Mouse (Mus musculus) adrenal gland, postnatal 25 days (tissue): Measurements from ENCODE around the gene Elk1. TPM values are rescaled to one million over a fixed set of nuclear protein-coding genes. Genes with fewer than 3 reads are reported as not detected.
A peak's percentile ranks its signal among the peaks of the same experiment; 100 is the strongest.

Source experiments
- DNase-seq: peaks from one replicate; pipeline ENCODE4 v3.0.0; 2021; ENCODE audit warnings: mixed read lengths
- long read RNA-seq: library from polyadenylated mRNA; stranded (forward); transcript quantifications from one replicate; pipeline ENCODE4 v2.0.0, GENCODE M21; 2021
- total RNA-seq: library from RNA; stranded (reverse); gene quantifications from 2 replicates; pipeline ENCODE4 v1.2.3, GENCODE M21; 2021

The Elk1 gene
- total RNA-seq, result 19.0 and 21.6 TPM in 2 replicates
- long read RNA-seq, partial matches to known transcripts, result 1 of 4 reads
- long read RNA-seq, other reads (novel, unspliced or antisense), result 1 of 4 reads

DNA sequence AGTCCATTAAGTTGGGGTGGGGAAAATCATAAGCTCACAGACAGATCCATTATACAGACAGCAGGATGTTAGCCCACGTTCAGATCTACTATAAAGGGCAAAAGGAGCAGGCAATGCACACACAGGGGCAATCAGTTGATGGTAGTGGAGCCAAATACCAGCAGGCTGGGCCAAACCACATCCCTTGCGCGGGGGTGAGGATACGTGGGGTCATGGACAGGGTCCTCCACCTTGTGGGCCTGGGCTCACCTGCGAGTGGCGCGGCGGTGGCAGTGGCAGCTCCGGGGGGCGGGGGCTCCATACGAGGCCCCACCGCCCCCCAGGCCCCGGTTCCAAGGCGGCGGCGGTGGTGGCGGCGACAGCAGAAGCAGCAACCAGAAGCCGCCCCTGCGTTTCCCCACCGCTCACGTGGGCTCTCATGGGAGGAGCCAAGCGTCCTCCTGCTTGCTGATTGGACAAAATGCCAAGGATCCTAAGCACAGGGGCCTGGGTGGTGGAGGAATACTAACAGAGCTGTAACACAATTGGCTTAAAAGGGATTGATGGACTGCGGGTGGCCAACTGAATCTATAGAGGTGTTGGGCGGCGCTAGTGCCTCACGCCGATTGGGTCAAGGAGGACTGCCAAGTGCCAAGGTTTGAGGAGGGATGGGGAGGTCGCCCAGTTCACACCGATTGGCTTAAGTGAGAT is at the start of gene Elk1:
TSS of gene Elk1 (minus strand) at position 418 of the 690 bp plus-strand sequence.
- DNase-seq, result peak; percentile 72

DNA sequence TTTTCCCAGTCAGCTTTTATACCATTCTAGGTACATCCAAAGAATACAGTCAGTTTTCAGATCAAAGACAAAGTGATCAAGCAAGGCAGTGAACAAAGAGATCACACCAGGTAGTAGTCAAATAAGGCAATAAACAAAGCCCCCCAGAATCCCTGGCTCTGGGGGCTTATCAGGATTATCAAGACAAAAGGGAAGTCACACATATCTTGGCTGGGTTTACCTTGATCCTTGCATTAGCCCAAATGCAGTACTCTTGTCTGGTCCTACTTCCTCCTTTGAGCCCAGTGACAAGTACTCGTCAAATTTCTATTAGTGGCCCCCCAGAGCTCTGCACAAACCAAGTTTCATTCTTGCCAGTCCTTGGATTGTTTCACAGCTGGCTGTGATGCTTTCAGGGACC is 30.5 kb upstream of the Elk1 start:
- no peak for DNase-seq

DNA sequence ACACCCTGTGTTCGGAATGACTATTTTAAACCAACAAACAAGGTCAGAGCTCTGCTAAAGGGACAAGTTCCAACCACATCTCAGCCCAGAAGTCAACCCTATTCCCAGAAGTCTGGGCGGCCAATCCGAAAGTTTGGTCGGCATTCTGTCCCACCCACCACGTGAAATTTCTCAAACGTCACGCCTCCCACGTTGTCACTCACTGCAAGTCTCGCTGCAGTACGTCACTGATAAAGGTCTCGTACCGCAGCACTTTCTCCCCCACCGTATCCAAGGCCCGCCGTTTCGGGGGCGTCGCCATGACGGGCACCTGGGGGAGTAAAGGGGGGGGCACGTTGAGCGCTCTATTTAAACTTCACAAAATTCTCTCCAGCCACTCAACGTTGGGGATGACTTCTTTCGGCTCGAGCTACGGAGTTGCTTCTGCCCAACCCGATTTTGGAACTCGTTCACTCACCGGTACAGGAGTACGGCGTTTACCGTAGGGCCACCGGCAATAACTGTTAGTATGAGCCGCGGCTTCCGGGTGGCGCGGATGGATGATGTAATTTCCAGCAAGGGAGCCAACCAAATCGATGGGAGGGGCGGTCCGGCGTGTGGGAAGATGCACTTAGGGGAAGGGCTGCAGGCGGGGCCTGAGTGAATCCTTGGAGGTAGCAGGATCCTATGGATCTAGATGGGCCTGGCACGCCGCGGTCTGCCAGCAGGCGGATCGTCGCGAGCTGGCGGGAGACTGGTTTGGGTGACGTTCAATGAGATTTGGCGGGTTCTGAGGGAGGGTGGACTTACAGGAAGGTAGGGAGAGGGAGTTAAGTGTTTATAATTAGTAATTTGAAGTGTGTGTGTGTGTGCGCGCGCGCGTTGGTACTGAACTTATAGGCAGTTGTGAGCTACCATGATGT is 11.3 kb upstream of the Elk1 start, which contains the start of gene Uxt:
TSS of gene Uxt (minus strand) at position 541 of the 902 bp plus-strand sequence.
- peak; percentile 85 for DNase-seq

DNA sequence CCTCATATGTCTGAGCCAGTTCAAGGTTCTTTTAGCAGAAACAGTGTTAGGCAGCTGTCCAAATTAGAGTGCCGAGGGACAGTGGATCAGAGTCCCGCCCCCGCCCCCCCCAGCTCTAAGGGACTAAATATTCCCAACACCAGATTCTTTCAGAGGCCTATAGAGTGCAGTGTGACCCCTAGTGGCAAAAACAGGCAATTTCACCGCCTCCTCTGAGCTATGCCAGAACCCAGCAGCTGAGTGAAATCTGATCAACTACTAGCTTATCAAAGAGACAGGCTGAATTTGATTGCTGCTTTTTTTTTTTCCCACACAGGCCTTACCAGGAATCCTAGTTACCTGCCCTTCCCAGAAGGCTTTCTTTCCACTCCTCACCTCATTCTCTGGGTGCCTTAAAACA is 4.4 kb downstream of the Elk1 start:
- DNase-seq, result peak; percentile 37

DNA sequence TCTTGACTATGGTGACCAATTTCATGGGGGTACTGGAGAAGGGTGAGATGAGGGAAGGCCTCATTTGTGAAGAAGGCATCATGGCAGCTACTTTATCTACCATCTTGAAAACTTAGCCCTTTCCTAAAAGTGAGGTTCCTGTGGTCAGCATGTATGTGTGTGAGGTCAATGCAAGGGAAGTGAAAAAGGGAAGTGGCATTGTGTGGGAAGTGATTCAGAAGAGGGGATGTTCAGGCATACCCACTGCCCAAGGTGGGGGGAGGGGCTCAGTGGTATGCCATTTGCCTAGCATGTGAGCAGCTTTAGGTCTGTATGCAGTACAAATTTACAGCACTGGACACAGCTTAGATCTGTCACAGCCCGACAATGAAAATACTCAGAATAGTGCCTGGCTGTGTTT is 18.4 kb downstream of the Elk1 start:
- DNase-seq, result no peak

DNA sequence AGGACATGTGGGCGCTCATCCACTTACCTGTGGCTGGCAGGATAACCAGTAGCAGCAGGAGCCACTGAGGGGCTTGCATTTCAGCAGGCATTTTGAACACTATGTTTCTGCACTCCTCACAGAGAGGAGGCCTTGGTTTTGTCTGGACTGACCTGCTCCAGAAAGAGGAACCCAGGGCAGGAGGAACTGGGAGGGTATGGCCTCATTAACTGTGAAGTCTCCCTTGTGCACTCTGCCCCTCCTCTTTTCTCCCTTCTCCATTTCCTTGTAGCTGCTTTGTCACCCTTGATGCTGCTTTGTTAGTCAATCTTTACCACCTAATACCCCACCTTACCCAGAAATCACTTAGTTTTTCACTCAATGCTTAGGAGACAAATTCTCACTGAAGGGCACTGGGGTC is 19.0 kb downstream of the Elk1 start, which contains the start of gene Cfp:
TSS of gene Cfp (minus strand) at position 192 of the 400 bp plus-strand sequence.
- no peak for DNase-seq

DNA sequence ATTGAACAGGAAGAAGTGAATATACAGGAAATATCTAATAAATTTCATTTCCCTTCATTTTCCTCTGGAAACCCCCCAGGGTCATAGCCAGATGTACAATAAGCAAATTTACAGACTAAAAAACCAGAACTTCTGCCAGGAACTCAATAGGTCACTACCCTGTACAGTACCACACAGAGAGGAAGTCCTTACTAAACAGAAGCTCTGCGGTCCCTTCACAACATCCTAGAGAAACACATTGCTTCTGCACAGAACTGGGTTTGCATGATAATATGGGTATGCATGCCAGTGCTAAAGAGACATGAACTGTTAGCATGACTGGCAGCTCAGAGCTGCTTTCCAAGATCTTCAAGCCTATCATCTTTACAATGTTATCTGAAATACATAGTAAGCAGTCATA is 20.5 kb downstream of the Elk1 start:
- no peak for DNase-seq

DNA sequence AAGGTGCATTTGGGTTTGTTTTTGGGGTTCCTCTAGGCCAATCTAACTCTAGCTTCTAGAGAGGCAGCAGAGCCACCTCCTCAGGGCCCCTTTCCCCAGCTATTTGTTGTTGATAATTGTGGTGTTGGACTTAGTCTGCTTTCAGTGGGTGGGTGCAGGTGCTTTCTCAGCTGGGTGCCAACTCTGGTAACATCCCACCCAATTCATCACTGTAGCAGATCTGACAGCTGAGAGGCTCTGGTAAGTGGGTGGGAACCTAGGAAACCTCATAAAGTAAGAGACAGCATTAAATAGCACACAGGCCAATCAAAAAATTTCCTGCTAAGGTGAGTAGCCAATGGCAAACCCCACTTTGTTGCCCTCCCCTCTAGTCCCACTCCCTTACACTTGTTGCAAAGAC is 25.4 kb downstream of the Elk1 start:
- no peak for DNase-seq

DNA sequence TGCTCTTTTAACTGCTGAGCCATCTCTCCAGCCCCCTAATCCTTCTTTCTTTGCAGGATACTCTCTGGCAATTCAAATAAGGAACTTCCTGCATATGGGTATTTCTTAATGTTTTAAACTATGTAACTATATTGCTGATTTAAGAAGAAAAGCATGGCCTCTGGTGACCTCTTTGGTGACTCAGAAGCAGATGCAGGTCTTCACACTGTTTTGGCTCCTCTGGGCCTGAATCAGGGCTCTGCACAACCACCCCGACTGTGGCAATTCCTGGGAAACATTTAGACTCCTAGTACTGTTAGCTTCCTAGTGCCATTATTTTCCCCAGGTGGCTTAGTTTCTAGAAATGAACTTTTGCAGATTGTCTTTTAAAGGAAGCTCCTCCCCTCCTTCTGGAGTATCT is 26.9 kb downstream of the Elk1 start:
- DNase-seq, result no peak

DNA sequence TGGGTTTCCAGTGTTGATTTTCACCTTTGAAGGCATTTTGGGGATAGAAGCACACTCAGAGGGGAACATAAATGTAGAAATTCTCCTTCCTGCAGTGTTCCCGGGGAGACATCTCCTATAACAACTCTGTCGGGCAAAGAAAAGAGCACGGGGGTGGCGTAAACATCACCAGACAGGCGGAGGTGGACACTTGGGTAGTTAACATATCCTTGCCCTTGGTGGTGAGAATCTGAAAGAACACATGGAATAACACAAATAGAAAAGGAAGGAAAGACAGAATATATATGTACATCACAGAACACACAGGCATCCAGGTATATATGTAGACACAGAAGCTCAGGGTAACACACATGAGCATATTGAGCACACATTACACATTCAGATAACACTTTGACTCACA is 29.0 kb downstream of the Elk1 start:
- DNase-seq, result no peak

DNA sequence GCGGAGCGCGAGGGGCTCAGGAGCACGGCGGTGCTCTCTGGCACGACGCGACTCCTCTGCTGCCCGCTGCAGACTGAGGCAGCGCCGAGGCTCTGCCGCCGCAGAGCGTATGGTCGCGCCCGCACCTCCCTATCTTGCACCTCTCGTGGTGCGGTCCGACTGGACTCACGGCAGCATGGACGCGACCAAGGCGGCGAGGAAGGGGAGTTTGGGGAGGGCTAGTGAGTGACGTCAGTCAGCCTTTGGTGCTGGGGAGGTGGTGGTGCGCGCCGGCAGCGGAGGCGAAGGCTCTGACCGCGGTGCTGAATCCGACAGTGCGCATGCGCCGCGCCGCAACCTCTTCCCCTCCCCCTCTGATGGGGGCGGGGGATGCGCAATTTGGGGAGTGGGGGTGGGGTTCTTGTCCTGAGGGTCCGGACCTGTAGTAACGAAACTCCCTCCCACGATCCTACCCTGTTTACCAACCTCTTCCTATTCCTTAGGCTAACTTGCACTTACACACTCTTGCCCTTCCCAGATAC is 29.5 kb downstream of the Elk1 start, which contains the start of gene Syn1:
TSS of gene Syn1 (minus strand) at position 161 of the 521 bp plus-strand sequence.
- peak; percentile 74 for DNase-seq

DNA sequence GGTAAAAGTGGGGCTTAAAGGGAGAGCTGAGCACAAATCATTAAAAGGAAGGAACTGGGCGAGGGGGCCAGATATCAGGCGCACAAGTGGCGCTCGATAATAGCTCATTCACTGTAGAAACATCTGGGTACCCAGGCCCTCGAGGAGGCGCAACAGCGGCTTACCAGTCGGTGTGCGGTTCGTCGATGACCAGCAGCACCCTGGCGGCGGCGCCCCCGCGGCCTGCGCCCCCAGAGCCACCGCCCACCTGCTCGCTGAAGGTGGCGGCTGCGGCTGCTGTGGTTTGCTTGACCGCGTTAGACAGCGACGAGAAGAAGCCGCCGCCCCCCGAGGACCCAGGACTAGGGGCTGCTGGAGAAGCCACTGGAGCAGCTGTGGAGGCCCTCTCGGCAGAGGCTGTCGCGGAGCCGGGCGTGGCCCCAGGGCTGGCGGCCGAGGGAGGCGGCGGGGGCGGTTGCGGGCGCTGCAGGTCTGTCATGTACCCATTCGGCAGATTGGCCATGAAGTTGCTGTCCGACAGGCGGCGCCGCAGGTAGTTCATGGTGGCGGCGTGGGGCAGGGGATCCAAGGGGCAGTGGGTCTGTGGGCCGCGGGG is 30.1 kb downstream of the Elk1 start:
- peak; percentile 1 for DNase-seq

DNA sequence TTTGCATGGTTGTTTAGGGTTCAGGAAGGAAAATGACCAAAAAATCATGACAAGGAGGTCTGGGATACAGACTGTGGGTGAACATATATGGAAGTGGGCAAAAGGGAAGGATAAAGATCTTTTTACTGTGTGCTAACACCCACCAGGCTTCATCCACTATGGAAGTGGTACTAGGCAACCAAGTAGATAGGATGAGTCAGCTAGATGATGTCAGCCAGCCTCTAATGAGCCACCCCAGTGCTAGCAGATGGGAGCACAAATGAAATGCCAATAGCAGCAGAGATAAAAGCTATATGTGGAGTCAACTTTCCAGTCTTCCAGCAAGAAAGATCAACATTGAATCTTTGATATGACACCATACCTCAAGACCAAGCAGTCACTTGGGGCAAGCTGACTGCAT is 35.3 kb downstream of the Elk1 start:
- DNase-seq, result no peak

DNA sequence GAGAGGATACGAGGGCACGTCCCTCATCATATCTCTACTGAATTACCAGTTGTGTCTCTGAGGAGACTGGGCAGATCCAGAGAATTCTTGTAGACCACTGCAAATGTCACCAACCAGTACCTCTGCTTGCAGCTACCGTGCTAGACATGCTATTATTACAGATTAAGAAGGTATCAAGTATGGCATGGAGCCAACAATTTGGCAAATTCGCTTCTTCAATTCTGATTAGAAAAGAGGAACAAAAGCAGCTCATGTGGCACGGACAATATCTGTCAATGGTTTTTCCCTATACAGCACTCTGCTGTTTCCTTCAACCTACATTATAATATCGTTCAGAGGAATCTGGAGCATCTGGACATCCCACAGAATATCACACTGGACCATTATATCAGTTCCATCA is 36.7 kb downstream of the Elk1 start:
- DNase-seq, result no peak

DNA sequence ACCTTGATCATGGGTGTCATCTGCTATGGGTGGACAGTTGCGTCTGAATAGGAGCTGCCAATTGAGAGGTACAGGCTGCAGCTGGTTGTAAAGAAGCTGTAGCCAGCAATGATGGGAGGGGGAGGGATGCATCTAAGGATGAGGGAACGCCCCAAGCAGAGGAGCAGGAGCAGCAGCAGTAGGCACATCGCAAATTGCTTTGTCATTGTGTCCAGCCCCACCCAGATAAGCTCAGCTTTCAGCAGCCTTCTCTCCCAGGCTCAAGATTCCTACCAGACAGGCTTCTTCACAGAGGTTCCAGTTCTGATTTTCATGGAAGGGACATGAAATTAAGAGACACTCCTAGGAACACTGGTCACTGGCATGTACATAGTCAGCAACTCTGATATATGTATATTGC is 40.3 kb downstream of the Elk1 start:
- no peak for DNase-seq

Other genes starting within 250 kb of the Elk1 start
- 23.0 and 33.3 TPM in 2 replicates for gene Usp11, start 246.7 kb downstream of the Elk1 start, total RNA-seq
- 135 and 142 TPM in 2 replicates for gene Araf, start 152.8 kb downstream of the Elk1 start, total RNA-seq
- gene Timp1, start 80.4 kb downstream of the Elk1 start, total RNA-seq, result 29.4 and 31.1 TPM in 2 replicates
- 7.2 and 9.2 TPM in 2 replicates for gene Syn1, start 29.6 kb downstream of the Elk1 start, total RNA-seq
- 9.4 and 9.8 TPM in 2 replicates for gene Cfp, start 19.1 kb downstream of the Elk1 start, total RNA-seq
- 27.9 and 35.6 TPM in 2 replicates for gene Uxt, start 11.4 kb upstream of the Elk1 start, total RNA-seq
- 8.9 and 9.0 TPM in 2 replicates for gene Zfp182, start 111.7 kb upstream of the Elk1 start, total RNA-seq
- not detected in 2 replicates for gene Spaca5, start 117.8 kb upstream of the Elk1 start, total RNA-seq
- 2.2 and 3.0 TPM in 2 replicates for gene Zfp300, start 138.9 kb upstream of the Elk1 start, total RNA-seq
- not detected in 2 replicates for gene Ssxa1, start 165.2 kb upstream of the Elk1 start, total RNA-seq
- not detected in 2 replicates for gene Gm21876, start 225.0 kb upstream of the Elk1 start, total RNA-seq